Mouse (Mus musculus) large intestine, adult 2 months (tissue): ENCODE measurements at regions not wholly inside any gene's neighbourhood (a gene's known extent, or its start where the extent isn't known, plus 50 kb on each side); places are given as distances from the start of the nearest gene placed in this dataset.

Experiments used
- DNase-seq: peaks from one replicate; pipeline ENCODE4 v3.0.0-alpha.2; 2012; ENCODE audit warnings: low read depth, low spot score
- WGBS: fragments of 180-500 bp; shearing (Covaris S2); methylation state at CpG from one replicate; pipeline ENCODE4 v1.1.7; 2018; 5-methylcytosine and 5-hydroxymethylcytosine counted together

- no peak for DNase-seq
- 87% methylated on average over 3 of the region's 3 CpGs for WGBS
Measured at GRCm38 (mm10) chr17:14507111-14507510, 186.9 kb downstream of the Thbs2 start.

GRCm38 (mm10) chr17:14506123-14506522 lies 187.9 kb downstream of the Thbs2 start:
- DNase-seq: no peak

DNA sequence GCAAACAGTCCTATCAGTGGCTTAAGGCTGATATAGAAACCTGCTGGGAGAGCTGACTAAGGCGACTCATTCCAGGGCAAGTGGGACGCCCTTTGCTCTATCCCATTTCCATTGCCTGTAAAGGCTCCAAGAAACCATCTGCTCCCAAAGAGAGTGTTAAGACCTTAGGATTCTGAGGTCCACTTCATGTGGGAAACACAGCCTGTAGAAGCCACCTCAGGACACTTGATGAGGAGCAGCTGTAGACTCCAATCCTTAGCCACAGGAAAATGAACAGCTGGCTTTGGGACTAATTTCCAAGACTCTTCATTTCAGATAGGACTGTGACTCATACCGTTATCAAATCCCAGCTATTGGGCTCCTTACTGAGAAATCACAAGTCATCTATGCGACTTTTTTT lies 188.6 kb downstream of the Thbs2 start:
- DNase-seq: no peak
- 75% methylated on average over 4 of the region's 4 CpGs for WGBS

DNA sequence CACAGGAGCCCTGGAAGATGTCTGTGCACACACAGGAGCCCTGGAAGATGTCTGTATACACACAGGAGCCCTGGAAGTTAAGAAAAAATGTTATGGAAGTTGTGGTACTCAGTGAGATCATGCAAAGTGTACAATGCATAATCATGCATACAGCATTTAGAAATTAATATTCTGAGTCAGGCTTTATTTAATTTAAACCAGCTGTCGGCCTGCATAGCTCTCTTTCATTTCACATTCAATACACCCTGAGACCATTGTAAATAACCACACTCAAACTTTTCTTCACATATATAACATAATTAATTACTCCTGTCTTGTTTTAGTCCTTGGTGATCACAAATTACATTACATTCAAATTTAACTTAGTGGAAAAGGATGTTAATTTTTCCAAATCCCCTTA lies 190.4 kb downstream of the Thbs2 start:
- no peak for DNase-seq
- WGBS: 63% methylated on average over 1 of the region's 1 CpGs

- 69% methylated on average over 2 of the region's 2 CpGs for WGBS
- DNase-seq: no peak
Measured at GRCm38 (mm10) chr17:14501341-14501740, 192.7 kb downstream of the Thbs2 start.

DNA sequence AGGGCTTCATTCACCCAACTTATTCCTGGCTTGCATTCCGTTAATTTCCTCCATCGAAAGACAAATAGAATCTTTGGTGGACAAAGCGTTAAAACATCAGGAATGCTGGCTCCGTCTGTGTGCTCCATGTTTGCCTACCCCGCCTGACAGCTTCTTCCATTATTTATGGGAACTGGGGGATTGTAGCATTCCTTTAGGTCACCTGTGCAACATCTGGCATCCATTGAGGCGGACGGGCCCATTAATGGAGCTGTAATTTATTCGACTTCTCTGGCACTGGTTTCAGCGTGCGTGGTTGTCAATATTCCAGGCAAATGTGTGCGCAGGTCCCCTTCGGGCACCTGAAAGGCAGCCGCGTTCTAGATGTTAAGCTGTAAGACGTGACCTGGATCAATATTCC lies 196.9 kb downstream of the Thbs2 start:
- 42% methylated on average over 15 of the region's 15 CpGs for WGBS
- no peak for DNase-seq

DNA sequence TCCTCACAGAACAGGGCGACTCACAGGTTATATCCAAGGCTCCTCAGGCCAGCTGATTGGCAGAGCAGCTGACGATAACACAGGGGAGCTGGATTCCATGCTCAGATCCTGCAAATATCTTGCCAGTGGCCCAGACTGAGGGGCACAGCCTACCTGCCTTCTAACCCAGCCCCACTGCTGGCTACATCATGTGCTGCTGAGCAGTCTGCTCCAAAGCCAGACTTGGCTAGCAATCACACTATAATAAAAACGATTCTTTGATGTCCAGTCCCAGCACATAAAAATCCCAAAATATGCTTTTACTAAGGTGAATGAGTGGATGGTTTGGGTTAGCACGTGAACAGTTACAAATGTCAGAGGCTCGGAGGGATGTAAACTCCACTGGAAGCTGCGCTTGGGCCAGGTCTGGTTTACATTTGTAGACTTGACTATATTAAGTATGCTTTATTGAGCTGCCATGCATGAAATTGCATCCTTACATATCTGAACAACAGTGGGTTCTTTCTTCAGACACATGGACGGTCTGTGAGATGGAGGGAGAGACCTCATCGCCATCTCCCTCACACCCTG lies 200.2 kb downstream of the Thbs2 start:
- DNase-seq: no peak
- WGBS: 79% methylated on average over 8 of the region's 8 CpGs

DNA sequence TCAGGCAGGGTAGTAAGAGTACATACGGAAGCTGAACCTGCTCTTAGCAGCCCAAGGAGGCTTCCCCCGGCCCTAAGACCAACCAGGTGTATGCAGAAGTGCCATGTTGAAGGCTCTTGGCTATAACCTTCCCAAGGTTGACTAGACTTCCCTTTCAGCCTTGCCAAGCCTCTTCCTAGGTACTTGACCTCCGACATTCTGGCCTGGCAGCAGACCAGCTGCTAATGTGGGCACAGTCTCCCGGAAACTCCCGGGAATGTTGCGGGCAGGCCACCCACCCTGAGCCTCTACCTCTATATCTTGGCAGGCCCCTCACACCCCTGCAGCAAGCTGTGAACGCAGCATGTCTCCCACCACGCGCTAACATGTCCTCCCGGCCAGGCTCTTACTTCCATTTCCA lies 201.1 kb downstream of the Thbs2 start:
- DNase-seq: no peak
- WGBS: 61% methylated on average over 10 of the region's 10 CpGs

DNA sequence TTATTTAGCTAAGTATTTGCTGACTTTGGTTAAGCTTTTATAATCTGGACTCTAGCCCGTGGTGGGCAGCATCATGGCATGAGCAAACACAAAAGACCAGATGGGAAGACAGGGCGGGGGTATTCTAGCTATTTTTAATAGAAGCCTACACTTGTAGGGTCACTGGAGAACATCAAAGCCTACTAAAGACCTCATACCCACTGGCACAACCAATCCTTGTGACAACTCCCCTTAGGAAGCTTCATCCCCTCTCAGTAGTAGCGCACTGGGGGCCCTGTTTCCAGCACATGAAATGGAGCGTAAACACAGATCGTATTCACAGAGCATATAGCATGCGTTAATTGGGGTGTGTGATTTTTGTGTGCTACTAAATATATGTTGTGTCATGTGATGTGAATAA lies 202.4 kb downstream of the Smoc2 start:
- WGBS: 84% methylated on average over 6 of the region's 6 CpGs

DNA sequence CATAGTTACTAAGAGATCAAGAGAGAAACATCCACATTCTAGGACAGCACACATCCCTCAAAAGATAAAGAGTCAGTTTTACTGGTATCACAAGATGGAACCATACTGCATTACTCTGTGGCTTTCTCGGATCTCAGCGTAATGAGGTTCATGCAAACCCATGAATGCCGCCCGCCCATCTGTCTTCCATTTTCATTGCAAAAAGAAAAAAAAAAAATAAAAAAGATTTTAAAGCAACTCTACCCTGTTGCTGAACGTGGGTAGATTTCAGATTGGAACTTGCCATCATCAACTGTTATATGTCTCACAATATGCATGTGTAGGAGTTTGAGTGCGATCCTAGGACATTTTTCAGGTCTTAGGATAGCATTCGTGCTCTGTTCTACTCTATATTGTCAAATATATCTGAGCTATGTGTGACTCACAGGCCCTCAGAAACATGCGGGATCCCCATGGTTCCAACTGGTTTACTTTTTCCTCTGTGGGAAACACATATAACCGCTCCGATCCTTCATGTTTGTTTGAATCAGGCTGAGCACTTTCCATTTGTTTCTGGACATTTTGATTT lies 199.7 kb downstream of the Smoc2 start:
- DNase-seq: no peak
- 89% methylated on average over 10 of the region's 10 CpGs for WGBS

More for the DNA sequence above, 202.4 kb downstream of the Smoc2 start:
- no peak for DNase-seq

GRCm38 (mm10) chr17:14476707-14477106 lies 197.4 kb downstream of the Smoc2 start:
- 90% methylated on average over 12 of the region's 12 CpGs for WGBS
- DNase-seq: no peak

- DNase-seq: no peak
- WGBS: 26% methylated on average over 23 of the region's 23 CpGs
Measured at GRCm38 (mm10) chr17:14475778-14476647, 196.7 kb downstream of the Smoc2 start.

DNA sequence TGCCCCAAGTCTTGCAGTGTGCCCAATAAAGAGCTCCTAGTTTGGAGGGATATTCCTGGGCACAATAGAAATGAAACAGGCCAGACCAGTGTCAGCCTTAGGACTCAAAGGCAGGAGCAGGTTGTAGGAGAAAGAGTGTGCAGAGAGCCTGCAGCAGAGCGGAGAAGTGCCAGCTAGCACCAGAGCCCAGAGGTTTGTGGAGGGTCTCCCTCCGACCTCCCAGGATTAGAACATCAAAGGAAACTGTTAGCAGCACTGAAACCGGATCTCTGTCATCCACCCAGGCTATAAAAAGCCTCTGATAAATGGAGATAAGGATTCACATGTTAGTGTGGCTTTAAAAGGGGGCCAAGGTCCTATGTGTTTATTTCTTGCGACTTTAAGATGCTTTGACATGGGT lies 196.0 kb downstream of the Smoc2 start:
- 26% methylated on average over 4 of the region's 4 CpGs for WGBS
- no peak for DNase-seq

DNA sequence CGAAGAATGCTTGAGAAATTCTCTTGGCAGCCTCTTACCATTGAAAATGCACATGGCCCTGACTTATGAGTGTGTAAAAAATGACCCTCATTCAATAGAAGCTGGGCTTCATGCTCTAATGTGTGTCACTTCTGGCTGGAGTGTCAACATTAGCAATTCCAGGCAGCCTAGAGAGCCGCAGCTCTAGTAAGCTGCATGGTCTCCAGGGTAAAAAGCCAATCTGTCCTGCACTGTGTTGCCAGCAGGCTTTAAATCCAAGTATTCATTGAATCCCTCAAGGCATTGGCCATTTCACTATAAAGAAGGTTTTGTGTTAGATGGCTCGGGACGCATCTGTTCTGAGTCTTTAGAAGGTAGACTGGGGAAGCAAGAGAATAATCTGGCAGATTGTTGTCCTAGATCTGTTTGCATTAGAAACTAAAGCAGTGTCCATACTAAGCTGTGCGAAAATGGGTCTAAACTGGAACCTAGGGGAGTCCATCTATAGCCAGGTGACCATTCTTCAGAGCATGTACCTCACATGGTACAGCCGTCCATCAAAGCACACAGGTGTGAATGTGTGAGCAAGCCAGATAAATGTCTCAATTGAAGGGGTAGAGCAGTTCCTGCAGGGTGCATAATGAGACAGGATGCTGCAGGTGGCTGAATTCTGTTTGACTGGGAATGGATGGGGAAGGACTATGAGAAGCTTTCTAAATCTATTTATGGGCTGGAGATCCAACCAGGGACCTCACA lies 189.6 kb downstream of the Smoc2 start:
- no peak for DNase-seq
- 75% methylated on average over 6 of the region's 6 CpGs for WGBS

- DNase-seq: no peak
- WGBS: 61% methylated on average over 8 of the region's 8 CpGs
Measured at GRCm38 (mm10) chr17:14455251-14455743, 176.0 kb downstream of the Smoc2 start.
